Mouse (Mus musculus): ENCODE measurements around the gene Rab19. TPM values are rescaled to one million over a fixed set of nuclear protein-coding genes. Genes with fewer than 3 reads are reported as not detected.

The Rab19 gene
- polyA plus RNA-seq, 1 experiment from 2014 or later = 0.58 TPM

Other genes starting within 250 kb of the Rab19 start
- gene Kdm7a, start 174.4 kb upstream of the Rab19 start, polyA plus RNA-seq (2014; fragmentation: Nextera tagmentation; extraction: Ambion mirVana) = 6.5 and 7.1 TPM in 2 replicates
- gene Slc37a3, start 3.5 kb upstream of the Rab19 start, polyA plus RNA-seq (2014; fragmentation: Nextera tagmentation; extraction: Ambion mirVana) = 35.9 and 39.9 TPM in 2 replicates
- gene Mkrn1, start 39.3 kb downstream of the Rab19 start, polyA plus RNA-seq (2014; fragmentation: Nextera tagmentation; extraction: Ambion mirVana) = 65.5 and 94.5 TPM in 2 replicates
- 18.1 and 18.8 TPM in 2 replicates for gene Dennd2a, start 176.7 kb downstream of the Rab19 start, polyA plus RNA-seq (2014; fragmentation: Nextera tagmentation; extraction: Ambion mirVana)
- 16.1 and 19.1 TPM in 2 replicates for gene Adck2, start 192.7 kb downstream of the Rab19 start, polyA plus RNA-seq (2014; fragmentation: Nextera tagmentation; extraction: Ambion mirVana)
- 0.35 TPM in 1 of 2 replicates, not detected in the other for gene Gm42420, start 204.6 kb downstream of the Rab19 start, polyA plus RNA-seq (2014; fragmentation: Nextera tagmentation; extraction: Ambion mirVana)
- gene Ndufb2, start 211.4 kb downstream of the Rab19 start, polyA plus RNA-seq (2014; fragmentation: Nextera tagmentation; extraction: Ambion mirVana) = 794 and 856 TPM in 2 replicates